Mouse (Mus musculus): ENCODE measurements around the gene Rad54l2. TPM values are rescaled to one million over a fixed set of nuclear protein-coding genes. Genes with fewer than 3 reads are reported as not detected.

Rad54l2 gene
- polyA plus RNA-seq, 1 experiment from 2014 or later, result 8.3 TPM

GRCm38 (mm10) chr9:106643128-106643527, 145.9 kb downstream of the Rad54l2 start:
- no peak overlapping the region for H3K27ac ChIP-seq (replicated peaks)
- H3K27me3 ChIP-seq, result no peaks in the 10 kb centered on the region
- WGBS, result 25% methylated on average over 7 of the region's 7 CpGs
- H3K4me1 ChIP-seq, result no peaks in the 10 kb centered on the region
- H3K4me3 ChIP-seq, result no peak overlapping the region
- no peak overlapping the region for H3K9ac ChIP-seq (replicated peaks)
- no peak overlapping the region for H3K4me2 ChIP-seq (replicated peaks)
- no peak for ATAC-seq (replicated peaks)
- H3K36me3 ChIP-seq, result no peaks in the 10 kb centered on the region
- no peaks in the 10 kb centered on the region for H3K9me3 ChIP-seq

GRCm38 (mm10) chr9:106641346-106641745, 147.6 kb downstream of the Rad54l2 start:
- WGBS, result 46% methylated on average over 5 of the region's 5 CpGs
- no peak overlapping the region for H3K4me2 ChIP-seq (replicated peaks)

DNA sequence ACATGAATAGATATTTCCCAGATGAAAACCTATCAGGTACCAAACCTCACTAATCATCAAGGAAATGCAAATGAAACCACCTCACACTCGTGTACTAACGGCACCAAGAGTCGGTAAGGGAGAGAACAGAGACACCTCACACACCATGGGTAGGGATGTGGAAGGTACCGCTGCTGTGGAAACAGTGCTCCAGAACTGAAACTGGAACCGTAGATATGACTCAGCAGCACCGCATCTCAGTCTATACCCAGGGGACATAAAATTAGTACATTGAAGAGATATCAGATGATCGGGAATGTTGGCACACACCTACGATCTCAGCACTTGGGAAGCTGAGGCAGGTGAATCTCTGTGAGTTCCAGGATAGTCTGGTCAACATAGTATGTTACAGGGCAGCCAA, 150.8 kb downstream of the Rad54l2 start:
- 91% methylated on average over 8 of the region's 8 CpGs for WGBS
- no peak overlapping the region for H3K4me3 ChIP-seq
- ATAC-seq (replicated peaks), result no peak
- H3K27me3 ChIP-seq, result no peaks in the 10 kb centered on the region
- no peaks in the 10 kb centered on the region for H3K36me3 ChIP-seq
- H3K9me3 ChIP-seq, result no peaks in the 10 kb centered on the region
- no peak overlapping the region for H3K4me2 ChIP-seq (replicated peaks)
- no peaks in the 10 kb centered on the region for H3K4me1 ChIP-seq
- no peak overlapping the region for H3K27ac ChIP-seq (replicated peaks)
- H3K9ac ChIP-seq (replicated peaks), result no peak overlapping the region

More at GRCm38 (mm10) chr9:106641346-106641745, 147.6 kb downstream of the Rad54l2 start:
- H3K9me3 ChIP-seq, result no peaks in the 10 kb centered on the region
- ATAC-seq (replicated peaks), result no peak
- no peaks in the 10 kb centered on the region for H3K27me3 ChIP-seq
- H3K4me1 ChIP-seq, result no peaks in the 10 kb centered on the region
- no peak overlapping the region for H3K9ac ChIP-seq (replicated peaks)
- H3K4me3 ChIP-seq, result no peak overlapping the region
- no peaks in the 10 kb centered on the region for H3K36me3 ChIP-seq
- no peak overlapping the region for H3K27ac ChIP-seq (replicated peaks)

Other genes with a start within 250 kb of the Rad54l2 start
- gene Iqcf3, start 227.6 kb downstream of the Rad54l2 start, polyA plus RNA-seq (2015; fragmentation: Nextera tagmentation; extraction: Ambion mirVana), result not detected in 2 replicates
- gene Iqcf4, start 218.2 kb downstream of the Rad54l2 start, polyA plus RNA-seq (2015; fragmentation: Nextera tagmentation; extraction: Ambion mirVana), result not detected in 2 replicates
- gene Iqcf6, start 162.6 kb downstream of the Rad54l2 start, polyA plus RNA-seq (2015; fragmentation: Nextera tagmentation; extraction: Ambion mirVana), result not detected in 2 replicates
- gene Grm2, start 133.1 kb downstream of the Rad54l2 start, polyA plus RNA-seq (2015; fragmentation: Nextera tagmentation; extraction: Ambion mirVana), result 9.2 and 9.7 TPM in 2 replicates
- 49.0 and 49.3 TPM in 2 replicates for gene Tex264, start 103.3 kb downstream of the Rad54l2 start, polyA plus RNA-seq (2015; fragmentation: Nextera tagmentation; extraction: Ambion mirVana)
- 18.5 and 26.1 TPM in 2 replicates for gene Dcaf1, start 32.7 kb upstream of the Rad54l2 start, polyA plus RNA-seq (2015; fragmentation: Nextera tagmentation; extraction: Ambion mirVana)
- 17.3 and 19.9 TPM in 2 replicates for gene Rbm15b, start 98.2 kb upstream of the Rad54l2 start, polyA plus RNA-seq (2015; fragmentation: Nextera tagmentation; extraction: Ambion mirVana)
- 189 and 204 TPM in 2 replicates for gene Manf, start 102.8 kb upstream of the Rad54l2 start, polyA plus RNA-seq (2015; fragmentation: Nextera tagmentation; extraction: Ambion mirVana)